14 mouse cellular contexts compared by ENCODE assay signal in the genomic region with DNA sequence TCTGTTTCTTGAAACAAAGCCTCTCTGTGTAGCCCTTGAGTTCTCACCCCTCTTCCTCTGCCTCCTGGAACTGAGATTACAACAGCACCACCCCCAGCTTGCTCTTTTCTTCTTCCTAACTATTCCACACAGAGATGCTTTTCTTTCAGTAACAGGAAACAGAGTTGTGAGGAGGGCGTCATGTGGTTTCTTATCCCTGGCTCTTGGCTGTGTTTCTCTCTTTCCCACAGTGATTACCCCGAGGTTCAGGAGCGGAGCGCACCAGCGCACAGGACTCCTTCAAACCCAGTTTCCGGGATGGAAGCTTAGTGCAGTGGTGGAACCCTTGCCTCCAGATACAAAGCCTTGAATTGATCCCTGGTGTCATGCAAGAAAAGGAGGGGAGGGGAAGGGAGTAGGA.
"Had no signal": no experiment of that assay in that cellular context is flagged by ENCODE, and none has a peak within 500 bp of the region (broad histone marks: within the 10 kb centered on the region; RNA-seq: fewer than 3 reads in every experiment).

No protein-coding gene starts in this region.

- H3K4me1 ChIP-seq: neural tube, embryonic 12.5 days had no signal

- H3K27me3 ChIP-seq: lung, embryonic 15.5 days; midbrain, embryonic 15.5 days; neural tube, embryonic 12.5 days had no signal

- H3K9ac ChIP-seq: liver, embryonic 12.5 days; liver, postnatal 0 days; lung, embryonic 15.5 days; midbrain, embryonic 15.5 days; neural tube, embryonic 12.5 days had no signal

- H3K4me2 ChIP-seq: liver, embryonic 12.5 days; lung, embryonic 15.5 days; midbrain, embryonic 11.5 days; midbrain, embryonic 15.5 days; neural tube, embryonic 12.5 days had no signal

- H3K27ac ChIP-seq: left cerebral cortex, adult 2 months; limb, embryonic 10.5 days; liver, embryonic 12.5 days; lung, embryonic 15.5 days; macrophage; midbrain, embryonic 15.5 days; neural tube, embryonic 12.5 days had no signal

- DNase-seq: kidney, postnatal 25 days; liver, postnatal 0 days; lung, postnatal 14 days; thymus, adult 18-20 months; thymus, postnatal 25 days had no signal

- ATAC-seq: liver, embryonic 12.5 days; liver, postnatal 0 days; midbrain, embryonic 15.5 days had no signal

- H3K9me3 ChIP-seq: limb, embryonic 10.5 days; lung, embryonic 15.5 days; midbrain, embryonic 15.5 days; neural tube, embryonic 12.5 days had no signal

- H3K36me3 ChIP-seq: limb, embryonic 10.5 days; liver, embryonic 12.5 days; lung, embryonic 15.5 days; midbrain, embryonic 15.5 days; neural tube, embryonic 12.5 days had no signal

- H3K4me3 ChIP-seq: left cerebral cortex, adult 2 months; limb, embryonic 10.5 days; liver, embryonic 12.5 days; lung, embryonic 15.5 days; megakaryocyte, embryonic 14.5 days; midbrain, embryonic 15.5 days; neural tube, embryonic 12.5 days had no signal
